Mouse (Mus musculus) fat pad, adult 2 months (tissue): Measurements from ENCODE around the gene A630089N07Rik.
A peak's percentile ranks its signal among the peaks of the same experiment; 100 is the strongest.
"Not testable (repeated sequence)": the region's sequence is repeated elsewhere in the genome, so short reads cannot be mapped to it uniquely, and the experiment has no call there.

ENCODE experiments used
- DNase-seq: peaks from one replicate; pipeline ENCODE4 v3.0.0-alpha.2; 2011; ENCODE audit warnings: low read depth, low spot score; ENCODE audit errors: extremely low read depth

The A630089N07Rik gene

DNA sequence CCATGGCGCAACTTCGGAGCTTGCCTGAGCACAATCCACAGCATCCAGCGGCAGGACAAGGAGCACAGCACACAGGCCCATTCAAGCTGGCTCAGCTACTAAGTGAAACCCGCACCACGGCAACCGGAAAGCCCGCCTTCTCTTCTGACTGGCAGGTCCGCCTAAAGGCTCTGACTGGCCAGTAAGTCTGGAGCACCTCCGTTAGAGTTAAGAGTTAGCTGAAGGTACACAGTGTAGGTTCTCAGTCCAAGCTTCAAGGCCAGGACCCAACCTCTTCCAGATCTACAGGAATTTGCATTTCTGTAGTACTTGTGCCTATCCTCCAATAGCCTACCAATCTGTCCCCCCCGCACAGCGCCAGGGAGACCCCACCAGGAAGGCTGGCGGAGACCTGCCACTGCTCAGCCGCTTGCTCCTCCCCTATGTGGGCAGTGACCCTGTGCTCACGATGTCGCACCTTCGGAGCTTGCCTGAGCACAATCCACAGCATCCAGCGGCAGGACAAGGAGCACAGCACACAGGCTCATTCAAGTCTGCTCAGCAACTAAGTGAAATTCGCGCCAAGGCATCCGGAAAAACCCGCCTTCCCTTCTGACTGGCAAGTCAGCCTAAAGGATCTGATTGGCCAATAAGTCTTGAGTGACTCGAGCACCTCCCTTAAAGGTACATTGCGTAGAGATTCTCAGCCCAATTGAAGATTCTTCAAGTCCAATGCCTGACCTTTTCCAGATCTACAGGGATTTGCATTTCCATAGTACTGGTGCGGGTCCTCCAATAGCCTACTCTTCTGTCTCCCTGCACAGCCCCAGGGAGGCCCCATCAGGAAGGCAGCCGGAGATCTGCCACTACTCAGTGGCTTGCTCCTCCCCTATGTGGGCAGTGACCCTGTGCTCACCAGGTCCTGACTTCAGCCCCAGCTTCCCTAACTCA is at the start of gene A630089N07Rik:
Gene A630089N07Rik (minus strand): TSS at position 562 of the 930 bp plus-strand sequence.
- peak; percentile 25 for DNase-seq

DNA sequence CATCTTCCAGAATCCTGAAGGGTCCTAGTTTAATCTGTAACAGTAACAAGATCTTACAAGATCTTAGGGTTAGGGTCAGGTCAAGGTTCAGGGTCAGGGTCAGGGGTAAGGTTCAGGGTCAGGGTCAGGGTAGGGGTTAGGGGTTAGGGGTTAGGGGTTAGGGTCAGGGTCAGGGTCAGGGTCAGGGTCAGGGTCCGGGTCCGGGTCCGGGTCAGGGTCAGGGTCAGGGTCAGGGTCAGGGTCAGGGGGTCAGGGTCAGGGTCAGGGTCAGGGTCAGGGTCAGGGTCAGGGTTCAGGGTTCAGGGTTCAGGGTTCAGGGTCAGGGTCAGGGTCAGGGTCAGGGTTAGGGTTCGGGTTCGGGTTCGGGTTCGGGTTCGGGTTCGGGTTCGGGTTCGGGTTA is 24.9 kb upstream of the A630089N07Rik start:
- DNase-seq = no peak

DNA sequence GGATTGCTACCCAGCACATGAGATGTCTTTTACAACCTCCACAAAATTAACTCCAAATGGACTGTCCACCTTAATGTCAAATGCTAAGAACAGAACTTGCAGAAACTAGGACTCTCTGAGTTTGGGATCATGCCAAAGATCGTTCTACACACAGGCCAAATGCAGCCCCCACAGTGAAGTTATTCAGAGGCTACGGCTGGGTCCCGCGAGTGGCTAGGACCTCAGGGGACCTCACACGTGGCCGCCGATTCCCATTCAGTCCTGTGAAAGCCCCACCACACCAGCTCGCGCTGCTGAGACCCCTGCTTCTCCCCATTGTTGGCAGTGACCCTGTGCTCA is 731 bp downstream of the A630089N07Rik start:
- DNase-seq = not testable (repeated sequence)

DNA sequence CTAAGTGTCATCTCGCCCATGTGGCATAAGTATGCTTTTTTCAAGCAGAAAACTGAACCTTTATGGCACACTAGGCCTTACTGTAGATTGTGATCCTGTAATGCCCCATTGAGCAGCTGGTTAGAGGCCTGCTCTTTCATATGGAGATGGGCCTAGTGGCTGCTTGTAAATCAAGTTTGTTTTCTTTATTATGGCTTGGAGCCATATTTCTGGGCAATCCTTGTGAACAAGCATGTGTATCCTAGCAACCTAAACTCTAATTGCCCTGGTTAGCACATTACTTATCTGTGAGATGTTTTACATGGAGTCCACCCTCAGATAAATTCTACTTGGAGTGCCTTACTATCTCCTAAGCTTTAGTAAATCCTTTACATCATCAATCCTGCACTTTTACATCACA is 1.1 kb downstream of the A630089N07Rik start:
- DNase-seq = not testable (repeated sequence)

DNA sequence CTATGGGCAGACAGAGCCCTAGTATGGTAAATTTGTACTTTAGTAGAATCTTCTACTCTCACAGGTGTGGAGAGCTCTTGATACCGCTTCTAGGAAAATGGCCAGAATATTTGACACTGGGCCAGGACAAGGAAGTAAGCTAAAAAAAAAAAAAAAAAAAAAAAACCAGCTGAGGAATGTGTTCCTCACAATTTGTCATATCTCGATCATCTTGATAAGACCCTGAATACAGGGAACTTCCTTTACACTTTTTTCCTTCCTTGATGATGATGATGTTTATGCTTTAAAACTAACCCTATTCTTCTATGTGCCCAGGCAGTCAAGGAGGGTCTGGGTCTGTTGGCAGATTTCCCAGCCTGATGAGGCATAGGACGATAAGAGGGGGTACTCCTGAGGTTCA is 2.9 kb downstream of the A630089N07Rik start:
- not testable (repeated sequence) for DNase-seq

DNA sequence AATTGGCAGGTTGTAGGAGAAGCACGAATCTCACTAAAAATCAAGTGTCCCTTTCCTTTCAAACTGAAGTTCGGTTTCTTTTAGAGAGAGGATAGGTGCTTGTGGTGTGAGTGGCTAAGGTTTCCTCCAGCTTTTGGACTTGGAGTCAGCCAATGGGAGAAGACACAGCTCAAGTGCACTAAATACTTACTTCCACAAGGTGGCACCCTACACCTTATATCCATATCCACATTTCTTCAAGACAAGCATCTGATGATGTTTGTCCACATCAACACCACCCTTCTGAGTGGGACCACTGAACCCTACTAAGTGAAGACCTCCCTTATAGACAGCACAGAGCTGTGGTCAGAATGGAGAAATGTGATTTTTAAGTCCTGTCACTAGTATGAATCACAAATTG is 40.6 kb downstream of the A630089N07Rik start:
- DNase-seq = peak; percentile 4

DNA sequence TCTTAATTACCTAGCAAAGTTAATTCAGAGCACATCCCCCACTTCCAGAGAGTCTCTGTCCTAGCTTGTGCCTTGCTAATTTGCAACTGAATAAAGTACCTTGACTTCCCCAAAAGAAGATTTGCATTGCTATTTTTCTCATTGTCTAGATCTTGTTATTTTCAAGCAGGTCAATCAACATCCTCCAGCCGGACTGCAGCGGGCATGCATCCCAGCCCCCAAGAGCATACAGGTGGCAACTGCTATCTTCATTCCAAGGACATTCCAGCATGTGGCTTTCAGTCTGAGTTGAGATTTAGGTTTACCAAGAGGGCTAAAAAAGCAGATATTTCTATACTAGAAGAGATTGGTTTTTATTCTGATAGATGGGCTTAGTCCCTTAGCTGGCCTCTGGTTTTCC is 47.3 kb downstream of the A630089N07Rik start:
- DNase-seq = not testable (repeated sequence)

DNA sequence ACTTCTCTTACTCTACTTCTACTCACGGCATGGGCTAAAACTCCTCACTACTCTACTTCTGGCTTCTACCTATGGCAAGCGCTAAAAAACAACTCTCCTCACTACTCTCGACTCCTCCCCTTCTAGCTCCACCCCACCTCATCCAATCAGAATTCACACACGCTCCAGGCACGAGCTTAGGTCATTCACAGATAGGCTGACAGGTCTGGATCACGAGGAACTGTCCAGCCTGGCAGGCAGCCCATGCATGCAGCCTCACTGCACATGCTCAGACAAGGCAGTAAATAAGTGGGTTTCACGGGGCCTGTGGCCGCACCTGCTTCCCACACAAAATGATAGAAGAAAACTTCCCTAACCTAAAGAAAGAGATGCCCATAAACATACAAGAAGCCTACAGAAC is 56.1 kb downstream of the A630089N07Rik start:
- DNase-seq = not testable (repeated sequence)

DNA sequence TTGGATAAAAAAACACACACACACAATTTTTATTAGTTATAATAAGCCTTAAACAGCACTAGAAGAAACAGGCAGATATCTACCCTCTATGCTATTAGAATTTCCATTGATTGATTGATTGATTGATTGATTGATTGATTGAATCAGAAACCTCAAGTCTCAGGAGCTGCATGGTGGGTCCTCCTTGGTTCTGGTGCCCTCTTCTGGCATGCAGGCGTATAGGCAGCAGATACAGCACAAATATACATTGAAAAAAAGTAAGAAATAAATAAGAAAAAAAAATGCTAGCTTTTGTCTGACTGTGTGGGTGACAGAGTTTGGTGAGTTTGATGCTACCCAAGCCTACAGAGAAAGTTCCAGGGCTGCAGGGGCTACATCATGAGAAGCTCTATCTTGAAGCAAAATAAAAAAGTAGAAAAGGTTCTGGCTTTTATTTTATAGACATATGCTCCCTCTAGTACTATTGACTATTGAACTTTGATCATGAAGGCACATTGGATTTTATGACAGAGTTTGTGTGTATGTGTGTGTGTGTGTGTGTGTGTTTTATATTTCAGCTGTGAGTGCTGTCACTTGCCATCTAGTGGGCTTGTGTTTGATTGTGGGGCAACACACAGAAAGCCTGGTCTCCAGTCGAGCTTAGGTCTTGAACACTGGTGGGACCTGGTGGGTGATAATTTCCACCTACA is 59.4 kb downstream of the A630089N07Rik start:
- DNase-seq = peak; percentile 13

DNA sequence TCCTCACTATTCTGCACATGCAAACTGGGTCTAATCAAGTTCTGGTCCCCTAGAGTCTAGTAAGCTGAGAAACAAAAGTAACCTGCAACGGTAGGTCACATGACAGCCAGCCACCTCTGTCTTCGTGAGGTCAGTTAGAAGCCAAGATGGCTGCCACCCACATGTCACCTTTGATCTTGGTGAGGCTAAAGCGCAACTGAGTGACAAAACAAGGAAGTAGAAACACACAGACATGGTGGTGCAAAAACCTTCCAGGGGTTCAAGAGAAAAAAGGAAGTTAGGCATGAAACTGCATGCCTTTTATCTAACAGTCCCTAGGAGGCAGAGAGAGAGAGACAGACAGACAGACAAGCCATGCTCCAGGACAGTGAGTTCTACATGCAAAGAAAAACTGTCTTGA is 60.2 kb downstream of the A630089N07Rik start:
- no peak for DNase-seq

DNA sequence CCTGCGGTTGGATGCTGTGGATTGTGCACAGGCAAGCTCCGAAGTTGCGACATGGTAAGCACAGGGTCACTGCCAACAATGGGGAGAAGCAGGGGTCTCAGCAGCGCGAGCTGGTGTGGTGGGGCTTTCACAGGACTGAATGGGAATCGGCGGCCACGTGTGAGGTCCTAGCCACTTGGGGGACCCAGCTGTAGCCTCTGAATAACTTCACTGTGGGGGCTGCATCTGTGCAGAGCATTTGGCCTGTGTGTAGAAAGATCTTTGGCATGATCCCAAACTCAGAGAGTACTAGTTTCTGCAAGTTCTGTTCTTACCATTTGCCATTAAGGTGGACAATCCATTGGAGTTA is 84.9 kb downstream of the A630089N07Rik start:
- not testable (repeated sequence) for DNase-seq

DNA sequence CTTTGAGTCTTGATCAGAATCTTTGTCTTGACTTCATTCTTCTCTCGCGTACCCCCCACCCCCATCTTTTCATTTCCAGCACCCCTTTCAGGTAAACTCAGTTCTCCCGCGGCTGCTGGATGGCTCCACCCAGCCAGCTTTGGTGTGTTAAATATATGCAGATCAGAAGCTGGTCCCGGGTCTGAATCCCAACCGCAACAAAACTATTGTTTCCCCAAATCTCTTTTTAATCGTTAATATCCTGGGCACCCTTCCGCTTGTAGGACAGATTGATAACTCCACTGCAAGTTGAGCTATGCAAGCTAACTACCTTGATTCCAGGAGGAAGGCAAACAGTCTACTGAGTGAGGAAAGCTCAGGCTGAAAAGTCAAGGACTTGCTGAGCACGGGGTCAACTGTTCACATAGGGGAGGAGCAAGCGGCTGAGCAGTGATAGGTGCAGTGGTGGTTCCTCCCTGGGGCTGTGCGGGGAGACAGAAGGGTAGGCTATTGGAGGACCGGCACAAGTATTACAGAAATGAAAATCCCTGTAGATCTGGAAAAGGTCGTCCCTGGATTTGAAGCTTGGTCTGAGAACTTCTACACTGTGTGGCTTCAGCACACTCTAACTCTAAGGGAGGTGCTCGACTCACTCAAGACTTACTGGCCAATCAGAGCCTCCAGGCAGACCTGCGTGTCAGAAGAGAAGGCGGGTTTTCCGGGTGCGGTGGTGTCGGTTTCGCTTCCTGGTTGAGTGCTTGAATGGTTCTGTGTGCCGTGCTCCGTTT is 85.5 kb downstream of the A630089N07Rik start, which contains the start of gene B230307C23Rik:
Gene B230307C23Rik (plus strand): TSS at position 700 of the 767 bp plus-strand sequence.
- DNase-seq = peak; percentile 54

DNA sequence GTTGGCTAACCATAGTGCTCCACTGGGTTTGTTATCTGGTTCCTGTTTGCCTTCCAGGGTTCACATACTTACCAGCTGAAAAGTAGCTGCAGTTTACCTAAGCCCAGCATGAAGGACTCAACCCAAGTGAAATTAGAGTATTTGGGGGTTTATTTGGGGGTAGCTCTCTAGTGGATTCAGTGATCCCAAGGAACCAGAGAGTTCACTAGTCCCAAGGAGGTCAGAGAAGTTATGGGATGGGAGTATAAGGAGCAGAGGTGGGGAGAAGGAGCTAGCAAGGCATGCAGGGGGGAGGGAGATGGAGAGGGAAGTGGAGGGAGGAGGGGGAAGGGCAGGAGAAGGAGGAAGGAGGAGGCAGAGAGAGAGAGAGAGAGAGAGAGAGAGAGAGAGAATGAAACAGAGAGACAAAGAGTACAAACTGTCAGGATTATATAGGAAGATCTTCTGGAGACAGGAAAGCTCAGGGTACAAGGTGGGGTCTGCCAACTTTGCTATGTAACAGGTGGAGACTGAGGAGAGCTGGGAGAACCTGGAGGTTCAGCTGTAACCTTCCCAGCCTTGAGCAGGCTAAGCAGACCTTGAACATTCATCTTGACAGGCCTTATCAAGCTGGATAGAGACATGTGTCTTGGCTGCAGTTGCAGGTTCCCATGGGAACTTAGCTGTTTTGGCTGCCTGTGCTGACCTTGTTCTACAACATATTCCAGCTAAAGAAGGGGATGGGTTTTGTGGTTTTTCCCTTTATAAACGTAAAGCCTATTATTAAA is 86.2 kb downstream of the A630089N07Rik start:
- DNase-seq = no peak

DNA sequence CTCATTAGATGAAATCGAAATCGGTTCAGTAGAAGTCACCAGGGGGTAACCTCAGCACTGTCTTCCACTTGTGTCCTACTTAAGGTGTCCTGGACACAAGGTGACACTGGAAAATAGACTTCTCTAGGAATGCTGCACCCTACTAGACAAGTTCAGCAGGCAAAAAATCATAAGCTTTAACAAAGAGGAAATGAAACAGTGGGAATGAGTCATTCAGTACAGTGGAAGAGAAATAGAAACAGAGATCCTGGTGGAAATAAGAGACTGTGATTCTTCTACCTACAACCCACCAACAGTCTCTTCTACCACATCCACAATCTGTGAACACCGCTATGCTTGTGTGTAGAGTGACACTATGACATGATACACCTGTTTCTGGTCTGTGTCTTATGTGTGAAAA is 89.8 kb downstream of the A630089N07Rik start:
- not testable (repeated sequence) for DNase-seq

DNA sequence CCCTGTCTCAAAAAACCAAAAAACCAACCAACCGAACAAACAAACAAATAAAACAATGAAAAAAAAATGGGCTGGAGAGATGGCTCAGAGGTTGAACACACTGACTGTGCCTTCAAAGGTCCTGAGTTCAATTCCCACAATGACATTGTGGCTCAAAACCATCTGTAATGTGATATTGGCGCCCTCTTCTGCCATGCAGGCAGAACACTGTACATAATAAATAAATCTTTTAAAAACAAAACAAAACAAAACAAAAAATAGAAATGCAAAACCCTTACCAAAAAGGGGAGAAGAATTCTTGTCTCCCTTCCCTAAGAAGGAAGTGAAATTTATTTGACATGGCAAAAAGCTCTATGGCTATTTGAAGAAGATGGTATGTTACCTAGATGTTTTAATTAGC is 90.7 kb downstream of the A630089N07Rik start:
- no peak for DNase-seq

DNA sequence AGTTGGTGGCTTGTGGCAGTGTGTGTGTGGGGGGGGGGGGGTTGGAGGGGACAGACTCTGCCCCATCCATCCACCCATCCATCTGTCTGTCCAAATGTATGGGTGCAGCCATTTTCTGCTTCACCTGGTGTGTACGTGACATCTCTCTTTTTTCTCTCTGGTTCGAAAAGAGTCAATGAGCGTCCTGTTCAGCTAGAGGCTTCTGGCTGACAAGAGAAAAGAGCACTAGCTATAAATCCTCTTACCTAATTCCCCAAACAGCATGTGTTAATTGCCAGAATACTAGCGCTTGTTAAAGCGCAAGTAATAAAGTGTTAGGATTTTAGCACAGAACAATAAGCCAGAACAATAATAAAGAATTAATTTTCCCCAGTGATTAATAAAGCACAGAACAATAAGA is 97.7 kb downstream of the A630089N07Rik start:
- no peak for DNase-seq

DNA sequence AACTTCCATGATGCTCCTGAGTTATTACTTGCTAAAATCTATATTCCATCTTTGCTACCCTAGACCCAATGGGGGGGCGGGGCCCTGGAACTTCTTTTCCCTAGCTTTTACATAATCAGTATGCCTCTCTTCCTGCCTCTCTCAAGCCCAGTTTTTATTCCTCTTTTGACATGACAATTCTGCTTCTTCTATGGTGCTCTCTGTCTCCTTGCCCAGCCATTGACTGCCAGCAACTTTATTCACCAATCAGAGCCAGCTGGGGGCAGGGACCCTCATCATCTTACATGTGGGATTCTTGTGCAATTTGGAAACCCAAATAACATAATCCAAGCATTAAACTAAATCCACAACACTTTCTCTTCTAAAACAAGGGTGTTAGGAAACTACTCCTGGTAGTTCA is 100.9 kb downstream of the A630089N07Rik start:
- no peak for DNase-seq

DNA sequence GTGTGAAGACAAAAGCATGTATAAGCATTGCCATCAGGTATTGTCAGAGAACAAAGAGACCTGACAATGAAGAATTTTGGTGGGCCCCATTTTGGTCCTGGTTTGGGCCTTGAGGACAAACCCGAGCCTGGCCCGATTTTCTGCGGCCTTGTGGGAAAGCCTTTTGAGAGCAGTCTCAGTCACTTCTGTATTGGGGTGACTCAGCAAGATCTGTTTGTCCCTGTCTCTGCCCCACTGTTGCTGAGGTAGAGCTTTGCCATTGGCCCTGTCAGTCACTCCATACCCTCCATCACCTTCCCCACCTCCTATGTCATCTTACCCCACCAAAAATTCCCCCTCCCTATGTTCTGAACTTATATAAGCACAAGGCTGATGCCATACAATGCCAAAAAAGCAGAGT is 104.5 kb downstream of the A630089N07Rik start:
- no peak for DNase-seq

DNA sequence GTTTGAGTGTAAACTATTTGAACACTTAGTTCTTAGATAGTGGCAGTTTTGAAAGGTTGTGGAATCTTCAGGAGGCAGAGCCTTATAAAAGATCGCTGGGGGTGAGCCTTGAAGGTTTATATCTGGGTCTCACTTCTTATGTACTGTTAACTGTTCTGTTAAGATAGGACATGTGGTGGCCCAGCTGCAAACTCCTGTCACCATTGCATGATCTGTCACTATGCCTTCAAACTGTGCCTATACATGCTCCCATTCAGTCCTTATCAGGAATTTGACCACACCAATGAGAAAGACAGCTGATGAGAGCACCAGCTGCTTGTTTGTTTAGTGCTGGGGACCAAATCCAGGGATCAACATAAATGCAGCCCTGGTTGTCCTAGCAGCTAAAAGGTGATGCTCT is 105.0 kb downstream of the A630089N07Rik start:
- DNase-seq = no peak

DNA sequence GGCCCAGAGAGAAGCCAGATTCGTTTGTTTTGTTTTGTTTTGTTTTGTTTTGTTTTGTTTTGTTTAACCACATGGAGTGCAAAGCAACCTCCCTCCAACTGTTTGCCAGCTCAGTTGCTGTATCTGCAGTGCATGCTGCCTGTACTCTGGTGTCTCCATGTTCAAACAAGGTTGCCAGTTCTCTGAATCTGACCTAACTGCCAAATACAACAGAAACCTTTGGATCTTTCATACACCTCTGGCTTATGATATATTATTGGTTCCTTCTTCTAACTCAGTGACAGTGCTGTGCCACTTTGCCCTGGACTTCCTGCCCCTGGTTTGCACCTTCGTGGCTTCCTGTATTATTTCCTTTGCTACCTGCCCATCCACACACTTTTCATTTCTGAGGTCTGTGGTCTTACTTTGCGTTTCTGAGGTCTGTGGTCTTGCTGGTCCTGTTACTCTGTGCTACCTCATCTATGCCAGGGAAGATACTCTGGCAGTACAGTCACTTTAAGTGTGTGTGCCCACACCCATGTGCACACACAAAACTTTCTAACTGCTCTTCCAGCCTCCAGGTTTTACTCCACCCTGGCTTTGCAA is 118.2 kb downstream of the A630089N07Rik start:
- DNase-seq = no peak
